Mouse (Mus musculus): ENCODE measurements around the gene Ikzf1. TPM values are rescaled to one million over a fixed set of nuclear protein-coding genes. Genes with fewer than 3 reads are reported as not detected.

Ikzf1 gene
- polyA plus RNA-seq, 1 experiment: 0.48 TPM

GRCm38 (mm10) chr11:11684056-11684929, 510 bp upstream of the Ikzf1 start:
- Histone ChIP-seq H3K36me3 (ENCODE audit: control insufficient read depth, insufficient read depth, low read length) (no peaks in the 10 kb centered on the region), H3K4me1 (ENCODE audit: control insufficient read depth, insufficient read depth, low read length) (peaks cover 13% of the 10 kb centered on the region), H3K27ac (ENCODE audit: control insufficient read depth, insufficient read depth, low read depth, low read length) (no peak overlapping the region), H3K27me3 (ENCODE audit: control insufficient read depth, insufficient read depth, low read length) (no peaks in the 10 kb centered on the region), H3K4me3 (ENCODE audit: control insufficient read depth, low read depth, low read length) (no peak overlapping the region)
- TF ChIP-seq CTCF (IDR thresholded peaks at IDR 0.05; ENCODE audit: control insufficient read depth, insufficient read depth, insufficient replicate concordance, low read depth, low read length) (no peak), POLR2A (IDR thresholded peaks at IDR 0.05; ENCODE audit: control insufficient read depth, low read depth, low read length) (no peak)

GRCm38 (mm10) chr11:11685853-11686395, 1.1 kb downstream of the Ikzf1 start:
- Histone ChIP-seq H3K27me3 (ENCODE audit: control insufficient read depth, insufficient read depth, low read length) (no peaks in the 10 kb centered on the region), H3K4me1 (ENCODE audit: control insufficient read depth, insufficient read depth, low read length) (peaks cover 13% of the 10 kb centered on the region), H3K36me3 (ENCODE audit: control insufficient read depth, insufficient read depth, low read length) (no peaks in the 10 kb centered on the region), H3K4me3 (ENCODE audit: control insufficient read depth, low read depth, low read length) (peak overlapping the region; percentile 73), H3K27ac (ENCODE audit: control insufficient read depth, insufficient read depth, low read depth, low read length) (no peak overlapping the region)
- TF ChIP-seq POLR2A (IDR thresholded peaks at IDR 0.05; ENCODE audit: control insufficient read depth, low read depth, low read length): no peak
- TF ChIP-seq CTCF (IDR thresholded peaks at IDR 0.05; ENCODE audit: control insufficient read depth, insufficient read depth, insufficient replicate concordance, low read depth, low read length): no peak

GRCm38 (mm10) chr11:11686569-11687051, 1.8 kb downstream of the Ikzf1 start:
- peaks cover 13% of the 10 kb centered on the region for H3K4me1 ChIP-seq (ENCODE audit: control insufficient read depth, insufficient read depth, low read length)
- TF ChIP-seq CTCF (IDR thresholded peaks at IDR 0.05; ENCODE audit: control insufficient read depth, insufficient read depth, insufficient replicate concordance, low read depth, low read length): no peak
- no peak for TF ChIP-seq POLR2A (IDR thresholded peaks at IDR 0.05; ENCODE audit: control insufficient read depth, low read depth, low read length)
- no peak overlapping the region for H3K27ac ChIP-seq (ENCODE audit: control insufficient read depth, insufficient read depth, low read depth, low read length)
- H3K4me3 ChIP-seq (ENCODE audit: control insufficient read depth, low read depth, low read length): peak overlapping the region; percentile 73; the same call in 1 of the 2 replicates
- no peaks in the 10 kb centered on the region for H3K36me3 ChIP-seq (ENCODE audit: control insufficient read depth, insufficient read depth, low read length)
- H3K27me3 ChIP-seq (ENCODE audit: control insufficient read depth, insufficient read depth, low read length): no peaks in the 10 kb centered on the region

GRCm38 (mm10) chr11:11687551-11688185, 2.9 kb downstream of the Ikzf1 start:
- Histone ChIP-seq H3K27me3 (ENCODE audit: control insufficient read depth, insufficient read depth, low read length) (no peaks in the 10 kb centered on the region), H3K4me3 (ENCODE audit: control insufficient read depth, low read depth, low read length) (no peak overlapping the region), H3K4me1 (ENCODE audit: control insufficient read depth, insufficient read depth, low read length) (peaks cover 13% of the 10 kb centered on the region), H3K36me3 (ENCODE audit: control insufficient read depth, insufficient read depth, low read length) (no peaks in the 10 kb centered on the region), H3K27ac (ENCODE audit: control insufficient read depth, insufficient read depth, low read depth, low read length) (no peak overlapping the region)
- TF ChIP-seq POLR2A (IDR thresholded peaks at IDR 0.05; ENCODE audit: control insufficient read depth, low read depth, low read length): no peak
- TF ChIP-seq CTCF (IDR thresholded peaks at IDR 0.05; ENCODE audit: control insufficient read depth, insufficient read depth, insufficient replicate concordance, low read depth, low read length): no peak

GRCm38 (mm10) chr11:11688766-11689330, 4.0 kb downstream of the Ikzf1 start:
- H3K27me3 ChIP-seq (ENCODE audit: control insufficient read depth, insufficient read depth, low read length): no peaks in the 10 kb centered on the region
- H3K27ac ChIP-seq (ENCODE audit: control insufficient read depth, insufficient read depth, low read depth, low read length): no peak overlapping the region
- H3K4me3 ChIP-seq (ENCODE audit: control insufficient read depth, low read depth, low read length): no peak overlapping the region
- TF ChIP-seq POLR2A (IDR thresholded peaks at IDR 0.05; ENCODE audit: control insufficient read depth, low read depth, low read length): no peak
- TF ChIP-seq CTCF (IDR thresholded peaks at IDR 0.05; ENCODE audit: control insufficient read depth, insufficient read depth, insufficient replicate concordance, low read depth, low read length): no peak
- peaks cover 13% of the 10 kb centered on the region for H3K4me1 ChIP-seq (ENCODE audit: control insufficient read depth, insufficient read depth, low read length)
- H3K36me3 ChIP-seq (ENCODE audit: control insufficient read depth, insufficient read depth, low read length): no peaks in the 10 kb centered on the region

- H3K36me3 ChIP-seq (ENCODE audit: control insufficient read depth, insufficient read depth, low read length): no peaks in the 10 kb centered on the region
- H3K4me1 ChIP-seq (ENCODE audit: control insufficient read depth, insufficient read depth, low read length): peaks cover 12% of the 10 kb centered on the region
- H3K4me3 ChIP-seq (ENCODE audit: control insufficient read depth, low read depth, low read length): no peak overlapping the region
- no peaks in the 10 kb centered on the region for H3K27me3 ChIP-seq (ENCODE audit: control insufficient read depth, insufficient read depth, low read length)
- TF ChIP-seq POLR2A (IDR thresholded peaks at IDR 0.05; ENCODE audit: control insufficient read depth, low read depth, low read length): no peak
- no peak for TF ChIP-seq CTCF (IDR thresholded peaks at IDR 0.05; ENCODE audit: control insufficient read depth, insufficient read depth, insufficient replicate concordance, low read depth, low read length)
- no peak overlapping the region for H3K27ac ChIP-seq (ENCODE audit: control insufficient read depth, insufficient read depth, low read depth, low read length)
These were observed 4.9 kb downstream of the Ikzf1 start for GRCm38 (mm10) chr11:11689701-11690058.

All from testis, adult 2 months (tissue).